Mouse (Mus musculus) thymus, adult 2 months (tissue): ENCODE data around the gene Map4k4.

ENCODE experiments used
- CTCF ChIP-seq: fragments of 200-500 bp; IDR thresholded peaks from 2 replicates; pipeline ENCODE4 v1.5.1; 2012; ENCODE audit warnings: mild to moderate bottlenecking, control low read depth, low read length, moderate library complexity, borderline replicate concordance; ENCODE audit not compliant: control insufficient read depth, poor library complexity, insufficient read depth; ENCODE audit errors: extremely low read depth
- POLR2A ChIP-seq: fragments of 200-500 bp; IDR thresholded peaks from 2 replicates; pipeline ENCODE4 v1.6.1; 2012; ENCODE audit warnings: mild to moderate bottlenecking, low read length, control low read depth, moderate library complexity; ENCODE audit not compliant: control insufficient read depth, poor library complexity, insufficient read depth; ENCODE audit errors: extremely low read depth

DNA sequence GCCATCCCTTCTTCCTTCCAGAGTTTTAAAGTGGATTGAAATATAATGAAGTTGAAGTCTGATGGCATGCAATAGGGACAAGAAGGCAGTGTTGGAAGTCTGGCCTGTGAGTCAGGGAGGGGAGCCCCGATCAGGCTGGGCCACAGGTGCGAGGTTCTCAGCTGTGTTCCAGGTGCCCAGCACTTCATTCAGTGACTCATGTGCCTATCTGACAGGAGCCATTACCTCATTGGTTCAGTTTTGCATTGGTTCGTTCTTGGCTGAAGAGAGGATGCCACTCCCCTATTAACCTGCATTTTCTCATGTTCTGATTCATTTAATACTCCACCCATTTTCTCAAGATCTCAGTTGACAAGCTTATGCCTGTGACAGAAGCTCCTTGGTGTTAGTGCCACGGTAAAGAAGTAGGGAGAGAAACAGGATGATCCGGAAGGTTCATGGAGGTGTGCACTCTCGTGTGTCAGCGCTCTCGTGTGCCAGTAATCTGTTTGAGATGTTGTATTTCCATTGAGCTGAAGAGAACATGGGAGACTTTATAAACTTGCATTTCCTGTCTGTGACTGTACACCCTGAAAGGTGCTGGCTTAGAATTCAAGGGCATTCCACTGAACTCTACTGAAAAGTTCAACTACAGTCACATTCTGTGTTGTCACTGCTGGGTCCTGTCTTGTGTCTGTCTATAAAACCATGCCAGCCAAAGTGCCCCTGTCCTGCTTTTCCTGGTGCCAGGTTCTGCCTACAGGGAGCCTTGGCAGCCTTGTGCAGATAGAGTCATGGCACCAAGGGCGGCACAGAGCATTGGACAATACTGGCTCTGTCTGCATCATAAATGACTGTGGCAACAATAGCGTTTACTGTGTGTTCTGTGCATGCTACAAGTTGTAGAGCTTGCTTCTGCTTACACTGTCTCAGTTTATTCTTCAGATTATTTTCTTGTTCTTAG, 40.8 kb downstream of the Map4k4 start:
- TF ChIP-seq CTCF: no peak
- no peak for TF ChIP-seq POLR2A
